Mouse (Mus musculus): ENCODE results near the gene Gsg1l. TPM values are rescaled to one million over a fixed set of nuclear protein-coding genes. Genes with fewer than 3 reads are reported as not detected.

Gene Gsg1l
- total RNA-seq, 2 experiments from 2014 or later = 0.08 TPM; not detected in 1

DNA sequence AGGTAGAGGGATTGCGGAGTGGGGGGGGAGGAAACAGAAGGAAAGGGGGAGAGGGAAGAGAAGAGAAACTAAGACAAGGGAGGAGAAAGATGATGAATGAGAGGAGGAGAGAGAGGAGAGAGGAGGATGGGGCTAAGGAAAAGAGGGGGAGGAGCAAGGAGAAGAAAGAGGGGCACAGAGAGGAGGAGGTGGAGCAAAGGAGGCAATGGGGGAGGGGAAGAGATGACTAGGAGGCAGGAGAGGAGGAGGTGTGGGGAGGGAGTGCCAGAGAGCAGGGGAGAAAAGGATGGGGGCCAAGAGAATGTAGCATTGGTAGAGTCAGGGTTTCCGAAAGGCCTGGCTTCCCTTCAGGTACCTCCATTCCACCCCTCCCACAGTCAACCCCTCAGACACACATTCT lies 147.9 kb downstream of the Gsg1l start:
- no peak for DNase-seq

- DNase-seq = no peak
These were observed 148.6 kb downstream of the Gsg1l start for GRCm38 (mm10) chr7:125933356-125934244.

- DNase-seq = no peak
These were observed 150.6 kb downstream of the Gsg1l start for GRCm38 (mm10) chr7:125931602-125932001.

- DNase-seq = no peak
These were observed 158.2 kb downstream of the Gsg1l start for GRCm38 (mm10) chr7:125924044-125924443.

- no peak for DNase-seq
These were observed 161.4 kb downstream of the Gsg1l start for GRCm38 (mm10) chr7:125920801-125921200.

DNA sequence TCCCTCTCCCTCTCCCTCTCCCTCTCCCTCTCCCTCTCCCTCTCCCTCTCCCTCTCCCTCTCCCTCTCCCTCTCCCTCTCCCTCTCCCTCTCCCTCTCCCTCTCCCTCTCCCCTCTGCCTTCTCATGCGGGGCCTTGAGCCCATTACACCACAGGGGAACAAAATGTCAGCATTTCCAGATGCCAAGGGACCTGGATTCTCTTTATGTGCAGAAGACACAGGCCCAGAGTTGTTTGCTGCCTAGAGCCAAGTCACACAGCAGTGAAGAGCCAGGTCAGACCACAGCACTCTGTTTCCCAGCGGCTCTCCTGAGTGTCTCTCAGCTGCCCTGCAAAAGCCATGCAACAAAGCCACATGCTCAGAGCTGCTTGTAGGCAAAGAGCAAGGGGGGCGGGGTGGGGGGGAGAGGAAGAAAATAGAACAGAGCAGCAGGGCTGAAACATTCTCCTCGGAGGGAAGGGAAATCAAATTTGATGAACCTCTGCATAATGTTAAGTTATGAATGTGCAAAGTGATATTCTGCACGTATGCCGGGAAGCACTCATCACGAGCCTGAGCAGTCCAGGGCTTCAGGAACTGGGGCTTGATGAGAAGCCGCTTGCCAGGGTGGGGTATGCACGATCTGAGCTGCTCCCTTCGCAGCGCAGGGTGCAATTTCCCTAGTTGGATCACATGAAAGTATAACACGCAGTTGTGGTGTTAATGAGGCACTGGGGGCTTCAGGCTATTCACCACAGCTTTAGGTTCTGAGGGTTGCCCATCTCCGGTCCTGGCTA lies 181.6 kb downstream of the Gsg1l start:
- DNase-seq = no peak

- DNase-seq = no peak
These were observed 182.3 kb downstream of the Gsg1l start for GRCm38 (mm10) chr7:125899916-125900315.

DNA sequence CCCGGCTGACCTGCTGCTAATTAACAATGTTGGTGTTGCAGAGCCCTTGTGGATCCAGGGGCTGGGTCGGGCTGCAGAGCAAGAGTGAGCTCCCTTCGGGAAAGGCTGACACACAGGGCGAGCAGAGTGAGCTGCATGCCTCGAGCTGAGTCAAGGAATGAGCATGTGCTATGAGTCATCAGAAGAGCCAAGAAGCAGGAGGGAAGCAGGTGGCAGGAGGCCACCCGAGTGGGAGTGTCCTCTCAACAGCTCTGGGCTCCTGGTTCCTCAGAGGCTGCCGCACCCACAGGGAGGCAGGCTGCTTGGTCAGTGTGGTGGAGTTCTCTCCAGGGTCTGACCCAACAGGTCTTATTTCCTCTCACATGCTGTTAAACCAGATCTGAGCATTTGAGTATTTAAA lies 183.2 kb downstream of the Gsg1l start:
- DNase-seq = peak; percentile 53

DNA sequence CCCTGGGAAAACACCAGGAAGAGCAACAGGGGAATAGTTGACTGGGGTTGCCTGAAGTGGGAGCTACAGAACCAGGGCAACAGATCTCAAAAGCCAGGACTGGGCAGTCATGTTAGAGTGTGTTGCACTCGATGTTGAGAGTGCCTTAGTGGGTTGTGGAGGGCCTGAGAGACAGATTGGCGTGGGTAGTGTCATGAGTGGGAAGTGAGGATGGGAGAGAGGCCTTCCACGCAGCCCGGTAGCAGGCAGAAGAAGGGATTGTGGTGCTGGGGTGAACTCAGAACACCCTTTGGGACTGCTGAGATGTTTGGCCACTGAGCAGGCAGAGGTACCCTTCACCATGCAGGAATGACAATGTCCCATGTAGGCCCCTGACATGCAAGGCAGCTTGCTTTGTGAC lies 185.2 kb downstream of the Gsg1l start:
- no peak for DNase-seq

- no peak for DNase-seq
These were observed 188.6 kb downstream of the Gsg1l start for GRCm38 (mm10) chr7:125893621-125894020.

DNA sequence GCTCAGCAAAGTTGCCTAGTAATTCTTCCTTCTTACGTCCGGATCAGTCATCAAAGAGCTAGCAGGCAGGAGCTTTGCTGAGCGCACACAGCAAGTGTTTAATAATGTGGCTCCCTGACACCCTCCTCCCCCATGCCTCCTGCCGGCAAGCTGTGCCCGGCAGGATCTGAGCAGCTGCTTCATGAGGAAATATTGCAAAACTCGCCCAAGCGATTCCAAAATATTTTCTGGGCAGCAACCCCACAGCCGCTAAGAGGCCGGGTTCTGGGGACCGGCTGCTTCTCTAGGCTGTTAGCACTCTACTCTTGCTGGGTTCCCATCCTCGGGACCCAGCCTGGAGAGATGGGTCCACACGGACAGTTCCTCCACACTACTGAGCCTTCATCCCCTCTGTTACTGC lies 193.8 kb downstream of the Gsg1l start:
- peak; percentile 64 for DNase-seq

- DNase-seq = no peak
These were observed 194.4 kb downstream of the Gsg1l start for GRCm38 (mm10) chr7:125887761-125888160.

GRCm38 (mm10) chr7:125887124-125887523 lies 195.1 kb downstream of the Gsg1l start:
- no peak for DNase-seq

GRCm38 (mm10) chr7:125886116-125886680 lies 196.0 kb downstream of the Gsg1l start:
- peak; percentile 31 for DNase-seq

GRCm38 (mm10) chr7:125883232-125883631 lies 199.0 kb downstream of the Gsg1l start:
- DNase-seq = no peak

- DNase-seq = no peak
These were observed 204.2 kb downstream of the Gsg1l start for GRCm38 (mm10) chr7:125878040-125878439.

DNA sequence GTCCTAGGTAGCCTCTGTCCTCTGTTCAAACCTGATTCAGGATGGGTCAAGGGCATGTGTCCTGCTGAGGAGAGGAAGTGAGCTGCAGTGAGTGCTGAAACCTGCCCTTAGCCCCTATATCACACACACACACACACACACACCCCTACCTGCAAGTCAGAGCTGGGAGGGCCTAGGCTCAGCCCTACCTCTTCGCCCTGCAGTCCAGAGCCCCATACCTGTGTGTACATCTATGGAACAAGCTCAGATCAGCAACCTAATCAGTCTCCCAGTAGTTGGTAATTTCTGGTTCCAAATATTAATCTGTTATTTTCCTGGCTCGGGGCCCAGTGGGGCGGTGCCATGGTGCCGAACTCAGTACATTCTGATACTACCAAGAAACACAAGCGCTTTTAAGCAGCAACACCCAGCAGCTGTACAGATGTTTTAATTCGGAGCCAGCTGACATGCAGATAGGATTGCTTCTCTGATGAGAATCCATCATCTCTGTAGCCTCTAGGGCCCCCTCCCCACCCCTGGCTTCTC lies 208.2 kb downstream of the Gsg1l start:
- no peak for DNase-seq

DNA sequence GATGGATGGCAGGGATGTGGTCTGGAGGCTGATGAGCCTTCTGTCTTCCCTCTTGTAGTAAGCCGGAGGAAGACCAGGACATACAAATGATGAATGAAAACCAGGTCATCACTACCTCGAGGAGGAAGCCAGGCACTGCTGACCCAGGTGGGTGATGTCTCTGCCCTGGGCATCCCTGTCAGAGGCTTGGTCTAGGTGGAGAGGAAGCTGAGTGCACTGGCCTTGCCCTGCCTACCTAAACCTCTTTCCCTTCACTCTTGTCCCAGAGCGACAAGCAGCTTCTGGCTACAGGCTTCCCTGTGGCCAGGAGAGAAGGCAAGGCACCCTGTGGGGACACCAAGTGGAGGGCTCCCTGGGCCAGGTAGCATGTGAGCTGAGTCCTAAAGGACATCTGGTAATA lies 209.3 kb downstream of the Gsg1l start:
- DNase-seq = no peak

DNA sequence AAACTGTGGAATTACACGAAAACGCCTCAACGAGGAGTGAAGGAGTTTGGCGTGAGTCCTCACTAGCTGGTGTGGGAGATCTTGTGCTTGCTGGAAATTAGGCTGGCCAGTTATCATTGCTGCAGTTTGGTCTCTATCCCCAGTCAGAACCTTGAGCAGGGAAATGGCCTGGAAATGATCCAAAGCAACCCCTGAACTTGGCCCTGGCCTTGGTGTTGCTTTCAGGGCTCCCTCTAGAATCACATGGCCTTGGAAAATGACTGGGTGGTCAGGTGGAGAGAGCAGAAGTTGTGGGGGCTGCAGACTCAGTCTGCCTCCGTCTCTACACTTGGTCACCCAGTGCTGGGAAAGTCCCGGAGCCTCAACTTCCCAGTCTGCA lies 210.0 kb downstream of the Gsg1l start:
- DNase-seq = no peak

GRCm38 (mm10) chr7:125871404-125872201 lies 210.6 kb downstream of the Gsg1l start:
- DNase-seq = no peak

DNA sequence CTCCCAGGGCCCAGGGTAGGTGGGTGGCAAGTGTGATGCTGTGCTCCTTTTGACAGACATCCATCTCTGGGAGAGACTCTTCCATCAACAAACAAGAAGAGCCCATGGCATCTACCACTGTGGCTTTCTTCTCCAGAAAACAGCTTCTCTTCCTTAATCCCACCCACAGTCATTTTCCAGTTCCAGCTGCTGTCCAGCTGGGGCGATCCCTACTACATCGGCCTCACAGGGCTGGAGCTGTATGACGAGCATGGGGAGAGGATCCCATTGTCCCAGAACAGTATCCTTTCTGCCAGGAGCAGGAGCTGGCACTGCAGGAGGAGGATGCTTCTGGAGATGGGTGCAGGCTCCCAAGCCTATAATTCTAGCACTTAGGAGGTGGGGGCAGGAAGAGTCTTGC lies 213.6 kb downstream of the Gsg1l start:
- no peak for DNase-seq

GRCm38 (mm10) chr7:125865234-125865633 lies 217.0 kb downstream of the Gsg1l start:
- no peak for DNase-seq

All from gastrocnemius, postnatal 25 days (tissue).